Mouse (Mus musculus) embryonic fibroblast, embryonic 13.5 days (primary cell): ENCODE results near the gene Nmnat3.

Experiments used
- CTCF ChIP-seq: IDR thresholded peaks from 2 replicates; pipeline ENCODE4 v1.5.1; 2011; ENCODE audit warnings: mild to moderate bottlenecking, control low read depth, low read length, moderate library complexity, borderline replicate concordance; ENCODE audit not compliant: insufficient read depth
- POLR2A ChIP-seq: IDR thresholded peaks from 2 replicates; pipeline ENCODE4 v1.6.1; 2011; ENCODE audit warnings: low read depth, mild to moderate bottlenecking, control low read depth, low read length, moderate library complexity

DNA sequence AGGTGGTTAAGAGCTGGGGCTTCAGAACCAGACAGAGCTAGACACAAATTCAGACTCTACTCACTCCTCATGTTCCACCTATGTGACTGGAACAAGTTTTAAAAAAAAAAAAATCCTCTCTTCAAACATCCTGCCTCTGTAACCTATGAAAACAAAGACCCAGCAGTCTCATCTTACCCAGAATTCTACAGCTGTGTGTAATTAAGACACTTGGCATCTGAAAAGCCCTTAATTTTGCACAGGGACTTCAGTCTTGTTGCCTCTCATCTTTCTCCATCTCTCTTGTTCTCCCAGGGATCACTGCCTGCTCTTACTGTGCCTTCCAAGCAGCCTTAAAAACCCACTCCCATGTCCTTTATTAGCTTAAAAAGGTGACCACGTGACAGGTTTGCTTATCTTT is 133.4 kb downstream of the Nmnat3 start:
- TF ChIP-seq CTCF, result no peak
- TF ChIP-seq POLR2A, result no peak
